Mouse (Mus musculus) frontal cortex, adult 2 months (tissue): Measurements from ENCODE around the gene Lmo7. TPM values are rescaled to one million over a fixed set of nuclear protein-coding genes. Genes with fewer than 3 reads are reported as not detected.
A peak's percentile ranks its signal among the peaks of the same experiment; 100 is the strongest.

Experiments
- DNase-seq, 2 experiments: peaks; one replicate each; pipeline ENCODE4 v3.0.0; 2022; ENCODE audit warnings: low spot score in 1 of 2; ENCODE audit errors: extremely low spot score in 1 of 2
- polyA plus RNA-seq: library from polyadenylated mRNA; depleted of rRNA; stranded (reverse); fragments of >200 nt; gene quantifications from 2 replicates; pipeline ENCODE4 v1.2.3, GENCODE M21; 2012

Gene Lmo7
- polyA plus RNA-seq, 1 experiment = 43.6 TPM

DNA sequence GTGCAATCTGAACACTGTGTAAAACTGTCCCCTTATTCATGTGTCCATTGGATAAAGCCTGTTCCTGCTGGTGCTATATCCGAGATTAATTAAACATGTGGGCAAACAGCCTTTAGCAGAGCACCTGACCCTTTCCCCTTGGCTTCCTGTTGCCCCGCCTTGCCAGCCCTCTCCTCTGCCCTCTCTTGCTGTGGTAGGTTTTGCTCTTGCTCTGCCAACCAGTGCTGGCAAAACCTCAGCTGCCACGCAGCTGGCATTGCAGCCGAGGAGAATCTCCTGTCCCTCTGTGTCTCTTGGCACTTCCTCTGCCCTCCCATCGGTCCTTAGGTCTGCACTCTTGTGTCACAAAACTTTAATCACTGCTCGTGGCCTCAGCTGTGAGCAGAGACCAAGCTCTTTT, 100.4 kb downstream of the Lmo7 start:
- DNase-seq = no peak

DNA sequence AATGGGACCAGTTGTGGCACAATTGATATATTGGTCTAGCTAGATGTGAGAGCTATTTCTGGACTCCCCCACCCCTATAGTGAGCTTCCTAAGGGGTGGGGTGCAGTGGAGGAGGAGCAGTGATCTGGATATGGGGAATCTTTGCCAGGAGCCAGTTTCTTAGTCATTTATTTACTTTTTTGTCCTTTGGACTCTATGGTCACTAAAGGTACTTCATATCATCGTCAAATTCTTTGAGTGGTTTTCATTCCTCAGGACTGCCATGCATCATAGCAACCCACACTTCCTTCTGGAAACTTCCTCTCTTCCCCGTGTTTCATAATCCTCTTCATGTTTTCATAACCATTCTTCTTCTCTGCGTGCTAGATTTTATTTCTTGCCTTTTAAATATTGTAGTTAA, 104.4 kb downstream of the Lmo7 start:
- no peak for DNase-seq

GRCm38 (mm10) chr14:101836401-101836800, 106.6 kb downstream of the Lmo7 start:
- DNase-seq = no peak

DNA sequence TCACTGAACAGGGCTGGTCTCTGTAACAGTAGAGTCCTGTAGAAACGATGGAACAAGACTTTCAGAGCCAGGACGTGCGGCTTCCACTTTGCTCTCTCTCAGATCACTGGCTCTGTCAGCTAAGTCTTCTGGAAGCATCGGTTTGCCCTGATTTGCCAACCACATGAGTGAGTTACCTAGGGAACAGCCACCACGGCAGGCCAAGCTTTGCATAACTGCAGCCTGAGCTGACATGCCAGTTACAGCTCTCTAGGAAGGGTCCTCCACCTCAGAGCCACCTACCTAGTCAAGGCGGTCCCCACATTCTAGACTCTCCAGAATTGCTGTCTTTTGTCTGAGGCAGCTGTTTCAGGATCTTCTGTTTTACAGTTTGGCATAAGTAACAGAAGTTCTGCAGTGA, 107.4 kb downstream of the Lmo7 start:
- DNase-seq = no peak

DNA sequence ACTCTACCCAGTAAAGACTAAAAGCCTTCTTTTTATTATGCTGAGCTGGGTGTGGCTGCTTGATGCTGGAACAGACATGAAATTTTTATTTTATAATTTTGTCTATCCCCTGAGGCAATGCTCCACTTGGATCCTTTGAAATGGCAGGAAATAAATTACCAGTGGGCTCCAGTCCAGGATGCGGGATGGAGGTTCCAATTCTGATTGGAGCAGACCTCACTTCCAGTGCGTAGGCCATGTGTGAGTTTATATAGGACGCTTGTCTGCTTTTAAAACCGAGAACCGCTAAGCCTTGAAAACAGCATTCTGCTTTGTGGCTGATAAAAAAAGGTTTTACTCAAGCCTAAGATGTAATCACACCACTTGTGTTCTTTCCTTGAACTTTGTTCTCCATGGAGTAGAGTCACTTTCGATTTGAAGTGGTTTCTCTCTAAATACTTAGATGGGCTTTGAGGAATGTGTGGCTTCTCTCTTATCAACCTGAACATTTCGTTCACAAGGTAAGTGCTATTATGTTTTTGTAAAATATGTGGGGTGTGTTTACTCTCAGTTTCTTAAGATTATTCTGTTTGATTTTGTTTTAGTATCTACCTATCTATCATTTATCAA, 108.6 kb downstream of the Lmo7 start:
- DNase-seq = peak; percentile 24 to 78

DNA sequence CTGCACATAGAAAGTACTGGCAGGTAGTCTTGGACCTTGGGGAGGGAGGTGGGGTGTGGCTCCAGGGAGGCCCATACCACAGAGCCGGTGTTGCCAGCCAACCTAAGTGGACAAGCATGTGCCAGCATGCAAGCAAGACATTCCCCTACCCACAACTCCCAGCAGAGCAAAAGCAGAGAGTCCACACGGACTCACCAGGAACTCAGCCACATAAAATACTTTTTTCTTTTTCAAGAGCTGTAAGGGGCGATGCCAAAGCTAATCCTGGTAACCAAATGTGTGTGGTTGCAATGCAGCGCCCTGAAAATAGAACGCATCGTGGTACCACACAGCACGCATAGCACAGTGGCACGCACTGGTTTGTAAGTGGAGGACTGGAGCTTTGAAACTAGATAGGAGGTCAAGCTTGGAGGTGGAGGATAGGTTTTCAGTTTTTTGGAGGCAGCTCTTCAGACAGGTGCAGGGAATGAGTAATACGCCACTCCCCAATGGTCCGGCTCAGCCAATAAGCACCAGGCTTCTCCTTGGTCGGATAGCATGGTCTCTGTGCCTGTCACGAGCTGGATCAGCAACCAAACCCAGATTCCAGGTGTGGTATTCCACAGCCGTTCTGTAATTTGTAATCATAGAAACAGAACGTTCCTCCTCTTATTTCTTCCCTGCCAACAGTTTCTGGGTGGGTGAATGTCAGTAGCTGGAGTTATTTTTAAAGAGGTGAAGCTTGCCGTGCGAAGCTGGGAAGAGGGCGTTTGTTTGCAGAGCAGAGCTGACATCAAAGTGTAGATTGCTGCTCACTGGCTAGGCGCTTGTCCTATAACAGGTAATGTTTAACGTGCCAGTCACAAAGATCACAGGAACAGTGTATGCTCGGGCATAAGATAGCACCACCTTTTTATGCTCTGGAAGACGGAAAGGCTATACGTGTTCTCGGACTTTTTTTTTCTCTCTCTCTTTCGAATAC, 110.3 kb downstream of the Lmo7 start:
- peak; percentile 78 to 79 for DNase-seq

DNA sequence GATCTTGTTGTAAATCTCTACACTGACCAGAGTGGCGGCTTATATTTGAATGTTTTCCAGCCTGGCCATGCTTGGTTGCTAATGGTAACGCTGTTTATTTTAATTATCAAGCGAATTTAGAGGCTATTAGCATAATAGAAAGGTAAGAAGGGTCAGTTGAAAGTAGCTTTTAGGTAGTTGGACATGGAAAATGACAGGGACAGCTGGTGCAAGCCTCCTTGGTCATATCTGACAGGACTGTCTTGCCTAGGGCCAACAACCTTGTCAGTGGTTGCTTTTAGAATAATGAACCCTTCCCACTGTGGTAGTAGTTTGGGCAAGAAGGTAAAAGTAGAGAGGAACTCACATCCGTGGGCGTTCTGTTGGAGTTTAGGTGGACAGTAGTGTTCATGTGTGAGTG, 111.5 kb downstream of the Lmo7 start:
- no peak for DNase-seq

- no peak for DNase-seq
Measured at GRCm38 (mm10) chr14:101842521-101842920, 112.8 kb downstream of the Lmo7 start.

GRCm38 (mm10) chr14:101843443-101843842, 113.7 kb downstream of the Lmo7 start:
- DNase-seq = peak; percentile 62 to 77

DNA sequence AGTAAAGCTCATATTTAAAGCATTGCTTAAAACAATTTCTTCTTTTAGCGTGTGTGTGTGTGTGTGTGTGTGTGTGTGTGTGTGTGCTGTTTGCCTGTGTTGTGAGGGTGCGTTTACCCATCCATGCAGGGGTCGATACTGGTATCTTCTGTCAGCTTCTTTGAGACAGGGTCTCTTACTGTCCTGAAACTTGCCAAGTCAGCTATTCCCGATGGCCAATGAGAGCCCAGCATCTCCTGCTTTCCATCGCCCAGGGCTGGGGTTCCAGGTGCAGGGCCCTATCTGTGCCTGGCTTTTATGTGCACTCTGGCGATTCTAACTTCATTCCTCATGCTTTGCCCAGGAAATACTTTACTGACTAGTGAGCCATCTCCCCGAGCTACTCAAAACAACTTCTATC, 114.7 kb downstream of the Lmo7 start:
- no peak for DNase-seq

DNA sequence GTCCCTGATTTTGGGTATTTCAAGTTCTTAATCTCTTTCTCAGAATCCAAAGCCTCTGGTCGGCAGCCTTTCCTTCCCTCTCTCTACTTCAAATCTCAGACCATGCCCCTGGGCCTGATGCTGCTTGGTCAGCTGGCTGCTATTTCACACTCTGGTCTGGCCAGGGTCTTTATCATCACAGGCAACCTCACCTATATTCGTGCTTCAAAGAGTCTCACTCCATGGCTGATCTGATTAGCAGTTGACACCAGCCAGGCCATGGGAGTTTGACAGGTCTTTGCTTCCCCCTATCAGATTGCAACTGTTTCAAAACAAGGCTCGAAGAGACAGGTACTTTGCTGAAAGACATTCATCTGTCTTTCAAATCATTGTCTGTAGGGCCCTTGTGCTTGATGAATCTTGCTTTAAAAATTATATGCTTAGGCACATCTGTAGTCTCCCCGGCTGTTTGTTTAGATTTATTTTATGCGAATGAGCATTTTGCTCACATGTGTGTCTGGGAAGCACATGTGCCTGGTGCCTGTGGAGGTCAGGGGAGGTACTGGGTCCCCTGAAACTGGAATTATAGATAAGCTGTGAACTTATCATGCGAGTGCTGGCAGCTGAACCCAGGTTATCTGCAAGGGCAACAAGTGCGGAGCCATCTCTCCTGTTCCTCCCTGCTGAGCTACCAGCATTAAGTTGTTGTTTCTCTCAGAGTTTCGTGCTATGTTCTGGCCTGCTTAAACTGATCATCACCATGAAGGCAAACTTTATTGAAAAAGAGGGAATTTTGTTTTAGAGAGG, 116.5 kb downstream of the Lmo7 start:
- no peak for DNase-seq

DNA sequence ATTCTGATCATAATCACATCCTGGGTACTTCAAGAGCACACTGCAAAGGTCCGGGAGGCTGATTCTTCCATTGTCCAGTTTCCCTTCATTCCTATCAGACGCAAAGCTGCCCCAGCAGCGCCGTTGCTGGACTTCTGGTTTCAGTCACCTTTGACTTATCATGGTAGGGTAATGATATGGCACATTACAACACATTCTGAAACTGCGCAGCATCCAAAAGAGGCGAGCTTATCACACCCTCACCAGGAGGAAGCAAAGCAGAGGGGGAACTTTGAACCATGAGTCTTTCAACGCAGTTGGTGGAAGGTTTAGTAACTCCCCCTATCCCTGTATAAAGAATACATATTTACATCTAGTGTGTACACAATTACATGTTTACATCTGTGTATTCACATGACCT, 117.8 kb downstream of the Lmo7 start:
- DNase-seq = no peak

DNA sequence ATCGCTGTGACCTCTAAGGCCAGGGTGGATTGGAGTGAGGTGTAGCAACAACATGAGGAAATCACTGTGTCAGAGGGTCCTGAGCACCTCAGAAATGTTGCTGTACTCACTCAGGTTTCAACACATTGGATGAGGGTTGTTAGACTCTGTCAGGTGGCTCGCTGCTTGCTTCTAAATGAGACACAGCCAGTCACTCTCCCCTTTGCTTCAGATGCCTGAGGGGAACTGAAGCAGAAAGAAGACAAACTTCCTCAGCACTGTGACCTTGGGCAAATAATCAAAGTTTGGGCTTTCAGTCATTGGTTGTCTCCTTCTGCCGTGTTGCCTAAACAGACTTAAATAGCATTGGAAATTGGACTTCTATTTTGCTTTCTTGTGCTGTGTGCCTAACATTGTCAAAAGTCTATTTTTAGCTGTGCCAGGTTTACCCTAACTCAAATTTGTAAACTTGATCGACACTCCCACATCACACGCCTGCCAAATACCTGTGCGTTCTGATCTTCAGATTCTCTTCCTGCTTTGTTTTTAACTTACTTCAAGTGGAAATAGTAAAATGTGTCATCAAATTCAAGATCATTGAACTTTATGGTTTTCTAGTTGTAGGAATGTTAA, 122.9 kb downstream of the Lmo7 start:
- DNase-seq = no peak

DNA sequence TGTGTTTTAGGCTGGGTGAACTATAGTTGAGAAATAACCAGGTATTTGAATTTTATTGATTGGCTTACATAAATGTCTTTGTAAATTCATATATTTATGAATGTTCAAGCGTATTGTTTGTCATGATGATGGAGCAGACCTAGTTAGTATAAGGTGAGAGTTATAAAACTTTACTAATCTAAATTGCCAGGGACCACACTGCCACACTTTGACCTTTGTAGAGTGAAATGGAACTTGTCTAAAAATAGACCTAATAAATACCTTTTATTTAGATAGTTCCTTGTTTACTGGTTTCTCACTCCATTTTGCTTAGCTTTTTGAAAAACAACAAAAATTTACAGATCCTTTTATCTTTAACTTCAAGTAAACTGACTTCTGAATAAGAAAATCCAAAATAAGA, 123.5 kb downstream of the Lmo7 start:
- no peak for DNase-seq

DNA sequence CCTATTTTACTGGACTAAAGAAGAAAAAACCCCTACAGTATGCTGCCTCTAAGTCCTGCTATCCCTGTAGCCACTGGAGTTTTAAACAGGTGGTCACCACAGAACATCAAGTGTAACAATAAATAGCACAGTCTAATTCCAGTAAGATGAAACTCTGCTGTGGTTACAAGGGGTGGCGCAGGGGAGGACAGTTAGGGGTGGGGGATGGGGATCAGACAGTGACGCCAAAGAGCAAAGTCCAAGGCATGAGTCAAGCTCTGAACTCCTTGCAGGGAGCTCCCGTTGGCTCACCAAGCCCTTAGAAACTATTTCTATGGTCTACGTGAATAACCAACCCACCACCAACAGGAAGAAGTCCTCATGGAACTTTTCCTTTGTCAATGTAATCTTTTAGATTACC, 124.0 kb downstream of the Lmo7 start:
- DNase-seq = no peak

- DNase-seq = no peak
Measured at GRCm38 (mm10) chr14:101854226-101854625, 124.5 kb downstream of the Lmo7 start.

DNA sequence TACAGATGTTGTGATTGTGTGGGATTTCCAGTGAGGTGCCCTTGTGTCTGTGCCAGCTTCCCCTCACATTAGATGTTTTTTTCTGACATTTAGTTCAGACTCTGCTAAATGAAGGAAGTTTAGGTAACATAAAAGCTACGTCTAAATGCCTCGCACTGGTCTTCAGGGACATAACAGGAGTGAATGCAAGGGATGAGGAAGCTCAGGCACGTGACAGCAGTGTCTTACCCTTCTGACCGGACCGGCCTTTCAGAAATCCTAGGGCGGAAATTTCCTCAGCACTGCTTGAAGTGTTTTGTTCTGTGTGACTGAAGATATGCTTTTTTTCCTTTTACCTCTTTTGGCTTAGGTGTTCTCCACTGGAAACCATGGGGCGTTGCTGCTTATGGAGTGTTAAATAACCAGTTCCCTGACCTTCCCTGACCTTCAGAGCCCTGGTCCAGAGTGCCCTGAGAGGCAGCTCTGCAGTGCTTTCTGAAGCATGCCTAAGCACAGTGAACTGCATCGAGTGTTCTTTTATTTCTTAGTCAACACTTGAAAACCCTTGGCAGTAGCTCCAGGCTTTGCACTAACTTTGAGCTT, 129.6 kb downstream of the Lmo7 start:
- no peak for DNase-seq

DNA sequence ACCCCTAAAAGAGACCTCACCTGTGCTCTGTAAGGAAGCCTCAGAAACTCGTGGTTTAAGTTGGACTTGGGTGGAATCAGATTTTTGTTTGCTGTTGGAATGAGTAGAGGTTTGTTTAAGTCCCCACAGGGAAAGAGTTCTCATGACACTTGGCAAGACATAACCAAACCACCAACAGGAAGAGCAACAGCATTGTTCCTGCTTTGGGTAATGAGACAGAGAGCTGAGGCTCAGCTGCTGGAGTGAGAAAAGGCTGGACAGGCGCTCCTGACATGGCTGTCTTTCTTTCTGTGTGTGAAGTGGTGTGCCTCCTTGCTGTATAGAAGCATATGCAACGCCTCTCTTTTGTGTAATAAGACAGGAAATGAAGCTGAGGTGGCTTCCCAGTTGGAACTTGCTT, 132.3 kb downstream of the Lmo7 start:
- DNase-seq = no peak

DNA sequence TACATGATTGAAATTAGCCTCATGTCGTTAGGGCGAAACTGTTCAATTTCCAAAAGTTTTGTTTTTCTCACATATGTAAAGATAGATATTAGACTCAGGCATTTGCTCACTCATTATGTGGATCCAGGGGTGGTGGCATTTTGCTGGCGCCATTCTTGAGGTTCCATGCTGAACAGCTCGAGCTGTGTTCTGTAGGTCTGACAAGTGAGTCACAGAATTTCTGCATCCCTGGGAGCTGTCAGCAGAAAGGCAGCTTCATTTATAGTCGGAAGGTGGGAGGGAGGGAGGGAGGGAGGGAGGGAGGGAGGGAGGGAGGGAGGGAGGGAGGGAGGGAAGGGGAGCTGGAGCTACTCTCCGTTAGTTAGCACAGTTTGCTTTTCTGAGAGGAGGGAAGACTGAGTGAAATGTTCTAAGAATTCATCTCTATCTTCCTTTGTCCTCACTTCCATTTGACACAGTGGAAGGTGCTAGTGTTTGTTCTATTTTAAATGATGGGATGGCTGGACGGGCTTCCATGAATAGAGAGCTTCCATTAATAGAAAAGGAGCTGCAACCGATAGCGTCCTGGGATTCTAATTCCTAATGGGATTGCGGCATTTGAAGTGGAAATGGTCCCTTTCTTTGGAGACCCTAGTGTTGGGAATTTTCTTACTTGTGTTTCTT, 137.4 kb downstream of the Lmo7 start:
- DNase-seq = peak; percentile 71 to 73

DNA sequence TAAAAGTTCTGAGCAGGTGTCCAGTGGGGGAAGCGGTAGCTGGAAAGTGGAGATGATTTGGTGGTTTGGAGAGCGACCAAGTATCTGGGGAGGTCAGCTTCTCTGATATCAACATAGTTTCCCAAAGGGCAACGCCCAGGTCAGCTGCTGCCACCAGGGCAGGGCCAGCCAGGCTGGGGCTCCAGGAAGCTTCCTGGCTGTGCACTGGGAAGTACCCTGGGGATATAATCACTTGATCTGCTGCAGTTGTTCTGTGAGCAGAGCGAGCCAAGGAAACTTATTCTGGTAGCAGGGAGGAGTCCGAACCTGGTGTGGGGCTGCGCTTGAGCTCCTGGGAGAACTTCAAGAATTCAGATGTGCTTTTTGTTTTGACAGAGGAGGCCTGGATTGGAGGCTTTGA, 139.4 kb downstream of the Lmo7 start:
- no peak for DNase-seq
